Mouse (Mus musculus): ENCODE measurements around the gene Josd2. TPM values are rescaled to one million over a fixed set of nuclear protein-coding genes. Genes with fewer than 3 reads are reported as not detected.

Gene Josd2
- polyA plus RNA-seq, 1 experiment, result 164 TPM

DNA sequence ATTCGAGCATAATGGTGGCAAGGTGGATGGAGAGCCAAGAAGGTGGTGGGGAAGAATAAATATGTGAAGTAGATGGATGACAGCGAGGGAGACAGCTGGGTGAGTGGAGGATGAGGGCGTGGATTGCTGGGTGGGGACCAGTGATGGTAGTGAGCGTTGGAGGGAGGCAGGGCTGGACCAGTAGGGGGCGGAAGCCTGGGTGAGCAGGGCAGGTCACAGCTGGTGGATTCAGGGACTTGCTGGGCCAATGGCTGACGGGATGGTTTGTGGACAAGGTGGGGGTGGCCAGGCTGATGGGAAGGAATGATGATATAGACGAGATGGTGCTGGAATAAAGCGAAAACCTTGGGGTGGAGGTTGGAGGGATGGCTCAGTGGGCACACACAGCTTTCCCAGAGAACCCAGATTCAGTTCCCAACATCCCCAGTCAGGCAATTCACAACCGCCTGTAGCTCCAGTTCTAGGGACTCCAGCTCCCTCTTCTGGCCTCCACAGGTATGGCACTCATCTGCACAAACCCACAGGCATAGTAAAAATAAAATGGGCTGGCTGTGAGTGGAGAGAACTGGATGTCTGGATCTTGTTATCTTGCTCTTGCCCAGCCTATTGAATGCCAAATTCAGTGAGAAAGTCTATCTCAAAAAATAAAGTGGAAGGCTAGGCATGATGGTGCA lies 51.6 kb downstream of the Josd2 start:
- DNase-seq, result no peak
- no peaks in the 10 kb centered on the region for H3K4me1 ChIP-seq (ENCODE audit: control insufficient read depth, insufficient read depth, low read length)
- TF ChIP-seq POLR2A (IDR thresholded peaks at IDR 0.05; ENCODE audit: borderline replicate concordance, extremely low read depth, low read depth, low read length) (no peak), CTCF (IDR thresholded peaks at IDR 0.05; ENCODE audit: insufficient read depth, low read length) (0 out of 2 replicates have a peak, but pooled peaks have one; percentile 28)
- WGBS, result 68% methylated on average over 9 of the region's 9 CpGs
- no peak overlapping the region for H3K4me3 ChIP-seq (replicated peaks; ENCODE audit: extremely low read depth, low read depth, low read length)

- Histone ChIP-seq H3K4me3 (replicated peaks; ENCODE audit: extremely low read depth, low read depth, low read length) (no peak overlapping the region), H3K4me1 (ENCODE audit: control insufficient read depth, insufficient read depth, low read length) (peaks cover 3% of the 10 kb centered on the region; the same call in 1 of the 2 replicates)
- WGBS, result 66% methylated on average over 3 of the region's 3 CpGs
- DNase-seq, result no peak
- TF ChIP-seq POLR2A (IDR thresholded peaks at IDR 0.05; ENCODE audit: borderline replicate concordance, extremely low read depth, low read depth, low read length) (no peak), CTCF (IDR thresholded peaks at IDR 0.05; ENCODE audit: insufficient read depth, low read length) (no peak)
Measured at GRCm38 (mm10) chr7:44520990-44521389, 53.2 kb downstream of the Josd2 start.

Other genes with a start within 250 kb of the Josd2 start
- 1.9 and 18.3 TPM in 2 replicates for gene Klk1, start 242.6 kb upstream of the Josd2 start, polyA plus RNA-seq (2012; rRNA removed)
- not detected in 2 replicates for gene Gm36864, start 231.8 kb upstream of the Josd2 start, polyA plus RNA-seq (2012; rRNA removed)
- gene 1700028J19Rik, start 221.3 kb upstream of the Josd2 start, polyA plus RNA-seq (2012; rRNA removed), result 0.85 and 1.1 TPM in 2 replicates
- 60.0 and 63.7 TPM in 2 replicates for gene 2410002F23Rik, start 221.3 kb upstream of the Josd2 start, polyA plus RNA-seq (2012; rRNA removed)
- gene Acp4, start 210.6 kb upstream of the Josd2 start, polyA plus RNA-seq (2012; rRNA removed), result not detected in 2 replicates
- gene Gm15517, start 206.5 kb upstream of the Josd2 start, polyA plus RNA-seq (2012; rRNA removed), result not detected in 2 replicates
- gene Clec11a, start 161.1 kb upstream of the Josd2 start, polyA plus RNA-seq (2012; rRNA removed), result 9.4 and 11.5 TPM in 2 replicates
- gene Shank1, start 157.7 kb upstream of the Josd2 start, polyA plus RNA-seq (2012; rRNA removed), result 0.44 and 0.65 TPM in 2 replicates
- gene Syt3, start 83.9 kb upstream of the Josd2 start, polyA plus RNA-seq (2012; rRNA removed), result 2.8 and 3.1 TPM in 2 replicates
- gene 1700008O03Rik, start 82.2 kb upstream of the Josd2 start, polyA plus RNA-seq (2012; rRNA removed), result 0.98 and 1.2 TPM in 2 replicates
- gene Lrrc4b, start 39.0 kb upstream of the Josd2 start, polyA plus RNA-seq (2012; rRNA removed), result 4.5 and 4.9 TPM in 2 replicates
- 0.24 and 0.50 TPM in 2 replicates for gene Aspdh, start 2.6 kb upstream of the Josd2 start, polyA plus RNA-seq (2012; rRNA removed)
- gene Emc10, start 28.5 kb downstream of the Josd2 start, polyA plus RNA-seq (2012; rRNA removed), result 250 and 268 TPM in 2 replicates
- gene Fam71e1, start 28.6 kb downstream of the Josd2 start, polyA plus RNA-seq (2012; rRNA removed), result 9.5 and 10.3 TPM in 2 replicates
- 1.0 and 10.5 TPM in 2 replicates for gene Mybpc2, start 56.7 kb downstream of the Josd2 start, polyA plus RNA-seq (2012; rRNA removed)
- 11.2 and 11.7 TPM in 2 replicates for gene Spib, start 64.1 kb downstream of the Josd2 start, polyA plus RNA-seq (2012; rRNA removed)
- gene Pold1, start 80.9 kb downstream of the Josd2 start, polyA plus RNA-seq (2012; rRNA removed), result 34.3 and 38.3 TPM in 2 replicates
- gene Nr1h2, start 86.0 kb downstream of the Josd2 start, polyA plus RNA-seq (2012; rRNA removed), result 194 and 216 TPM in 2 replicates
- 576 and 610 TPM in 2 replicates for gene Napsa, start 104.4 kb downstream of the Josd2 start, polyA plus RNA-seq (2012; rRNA removed)
- gene Kcnc3, start 122.7 kb downstream of the Josd2 start, polyA plus RNA-seq (2012; rRNA removed), result 36.0 and 42.5 TPM in 2 replicates
- 223 and 227 TPM in 2 replicates for gene Myh14, start 202.9 kb downstream of the Josd2 start, polyA plus RNA-seq (2012; rRNA removed)
- not detected in 2 replicates for gene Izumo2, start 240.8 kb downstream of the Josd2 start, polyA plus RNA-seq (2012; rRNA removed)

Data from lung, adult 2 months (tissue).